Mouse (Mus musculus) embryonic facial prominence, embryonic 10.5 days (tissue): Measurements from ENCODE around the gene Capzb. TPM values are rescaled to one million over a fixed set of nuclear protein-coding genes. Genes with fewer than 3 reads are reported as not detected.

Experiments
- DNase-seq: peaks from one replicate; pipeline ENCODE4 v3.0.0-alpha.2; 2017; ENCODE audit warnings: low spot score
- H3K27ac ChIP-seq: fragments of 300-500 bp; sonication (generic); replicated peaks from 2 replicates; pipeline ENCODE4 v1.5.1; 2016; ENCODE audit warnings: mild to moderate bottlenecking
- H3K27me3 ChIP-seq: fragments of 300-500 bp; sonication (generic); replicated peaks from 2 replicates; pipeline ENCODE4 v1.6.1; 2016; ENCODE audit warnings: low read depth, mild to moderate bottlenecking; ENCODE audit not compliant: poor library complexity, severe bottlenecking
- H3K36me3 ChIP-seq: fragments of 300-500 bp; sonication (generic); replicated peaks from 2 replicates; pipeline ENCODE4 v1.6.1; 2016; ENCODE audit warnings: mild to moderate bottlenecking, moderate library complexity
- H3K4me1 ChIP-seq: fragments of 300-500 bp; sonication (generic); 2 replicates; pipeline ENCODE4 v1.6.1; 2016
- H3K4me3 ChIP-seq: fragments of 300-500 bp; sonication (generic); 2 replicates; pipeline ENCODE4 v1.5.1; 2016; ENCODE audit warnings: mild to moderate bottlenecking, moderate library complexity
- H3K9me3 ChIP-seq: fragments of 300-500 bp; sonication (generic); 2 replicates; pipeline ENCODE4 v1.6.1; 2016; ENCODE audit warnings: mild to moderate bottlenecking
- WGBS: fragments of 180-500 bp; shearing (Covaris S2); methylation state at CpG from one replicate; pipeline ENCODE4 v1.1.7; 2016; 5-methylcytosine and 5-hydroxymethylcytosine counted together
- polyA plus RNA-seq: library from polyadenylated mRNA; unstranded; fragments of >200 nt; fragmentation: Nextera tagmentation; extraction: Ambion mirVana; gene quantifications from 2 replicates; pipeline ENCODE4 v1.2.1, GENCODE M21; 2016

Capzb gene
- polyA plus RNA-seq, result 388 and 409 TPM in 2 replicates

DNA sequence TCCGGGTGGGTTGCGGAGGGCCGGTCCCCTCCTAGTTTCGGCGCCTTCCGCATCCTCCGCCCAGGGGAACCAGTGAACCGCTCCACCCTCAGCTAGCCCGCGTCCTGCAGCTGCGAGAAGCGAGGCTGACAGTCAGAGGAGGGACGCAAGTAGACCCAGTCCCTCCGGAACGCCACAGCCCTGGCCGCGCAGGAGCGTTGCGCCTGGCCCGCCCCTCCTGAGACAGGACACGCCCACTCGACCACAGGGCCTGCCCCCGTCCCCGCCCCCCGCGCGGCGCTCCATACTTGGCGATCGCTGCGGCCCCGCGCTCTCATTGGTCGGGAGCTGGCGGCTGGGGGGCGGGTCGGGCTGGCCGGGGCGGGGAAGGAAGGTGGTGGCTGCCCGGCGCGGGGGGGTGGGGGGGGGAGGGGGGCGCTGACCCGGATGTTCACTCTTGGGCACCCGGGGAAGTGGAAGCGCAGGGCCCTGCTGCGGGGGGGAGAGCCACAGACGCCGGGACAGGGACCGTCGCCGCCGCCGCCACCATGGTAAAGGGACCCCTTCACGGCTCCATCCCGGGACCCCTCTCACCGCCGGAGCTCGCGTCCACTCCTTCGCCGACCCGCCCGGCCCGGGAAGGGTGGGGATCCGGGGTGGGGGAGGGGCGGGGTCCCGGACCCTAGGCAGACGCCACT lies at the start of gene Capzb:
TSS of gene Capzb (plus strand) at position 401 of the 677 bp plus-strand sequence.
- Histone ChIP-seq H3K27me3 (no peaks in the 10 kb centered on the region), H3K4me3 (peak within 1 kb of the TSS; percentile 97), H3K27ac (peak within 1 kb of the TSS; percentile 97), H3K4me1 (peaks cover 58% of the 10 kb centered on the region), H3K36me3 (peaks cover 15% of the 10 kb centered on the region), H3K9me3 (no peaks in the 10 kb centered on the region)
- peak; percentile 100 for DNase-seq
- under 1% methylated on average over 67 of the region's 69 CpGs for WGBS

DNA sequence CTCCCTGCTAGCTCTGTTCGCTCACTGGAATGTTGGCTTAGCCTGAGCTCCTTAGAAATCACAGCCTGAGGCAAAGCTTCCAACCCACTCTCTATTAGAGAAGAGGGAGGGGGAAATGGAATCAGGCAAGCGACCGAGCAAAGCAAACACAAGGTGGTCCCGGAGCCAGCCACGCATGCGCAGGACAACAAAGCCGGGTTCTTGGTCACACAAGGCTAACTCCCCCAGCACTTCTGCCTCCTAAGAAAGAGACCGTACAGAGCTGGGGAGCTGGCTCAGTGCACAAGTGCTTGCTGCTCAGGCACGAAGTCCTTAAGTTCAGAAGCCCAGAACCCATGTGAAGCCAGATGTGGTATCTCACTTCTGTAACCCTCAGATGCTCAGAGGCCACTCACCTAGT lies 49.7 kb upstream of the Capzb start:
- peak; percentile 86 for DNase-seq
- Histone ChIP-seq H3K4me3 (peak overlapping the region; percentile 39), H3K4me1 (peaks cover 29% of the 10 kb centered on the region), H3K27me3 (no peaks in the 10 kb centered on the region), H3K36me3 (no peaks in the 10 kb centered on the region), H3K9me3 (peaks cover 9% of the 10 kb centered on the region), H3K27ac (peak overlapping the region; percentile 83)
- 20% methylated on average over 9 of the region's 9 CpGs for WGBS

DNA sequence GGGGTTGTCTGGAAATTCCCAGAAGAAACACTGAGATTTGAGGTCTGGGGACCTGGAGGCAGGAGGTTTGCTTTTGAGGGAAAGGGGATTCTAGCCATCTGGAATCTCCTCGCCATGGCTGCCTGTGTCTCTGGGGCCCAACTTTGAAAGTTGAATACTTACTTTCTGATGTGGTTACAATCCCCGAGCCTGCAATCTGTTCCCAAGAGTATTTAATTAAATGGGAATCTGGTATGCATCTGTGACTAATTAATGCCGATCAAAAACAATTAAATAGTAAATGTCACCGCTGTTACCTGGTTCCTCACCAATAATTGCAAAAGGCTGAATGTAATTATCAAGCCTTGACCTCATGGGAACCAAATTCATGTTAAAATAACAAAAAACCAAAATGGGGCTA lies 48.1 kb upstream of the Capzb start:
- Histone ChIP-seq H3K27ac (peak overlapping the region; percentile 83), H3K4me1 (peaks cover 29% of the 10 kb centered on the region), H3K36me3 (no peaks in the 10 kb centered on the region), H3K4me3 (no peak overlapping the region), H3K27me3 (no peaks in the 10 kb centered on the region), H3K9me3 (peaks cover 20% of the 10 kb centered on the region)
- 38% methylated on average over 4 of the region's 4 CpGs for WGBS
- DNase-seq, result peak; percentile 56

DNA sequence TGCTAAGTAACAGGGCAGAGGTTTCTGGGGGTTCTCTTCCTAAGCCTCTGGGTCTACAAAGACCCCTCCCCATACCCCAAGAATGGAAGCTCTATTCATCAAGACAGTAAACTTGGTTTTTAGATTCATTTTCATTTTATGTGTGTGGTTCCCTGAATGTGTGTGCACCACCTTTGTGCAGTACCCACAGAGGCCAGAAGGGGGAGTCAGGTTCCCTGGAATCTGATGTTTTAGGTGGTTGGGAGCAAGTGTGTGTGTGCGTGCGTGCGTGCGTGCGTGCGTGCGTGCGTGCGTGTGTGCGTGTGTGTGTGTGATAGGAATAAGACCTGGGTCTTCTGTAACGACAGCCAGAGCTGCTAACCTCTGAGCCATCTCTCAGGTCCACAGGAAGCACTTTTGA lies 47.5 kb upstream of the Capzb start:
- peak overlapping the region; percentile 30; the same call in 1 of the 2 replicates for H3K27ac ChIP-seq
- peak; percentile 73 for DNase-seq

DNA sequence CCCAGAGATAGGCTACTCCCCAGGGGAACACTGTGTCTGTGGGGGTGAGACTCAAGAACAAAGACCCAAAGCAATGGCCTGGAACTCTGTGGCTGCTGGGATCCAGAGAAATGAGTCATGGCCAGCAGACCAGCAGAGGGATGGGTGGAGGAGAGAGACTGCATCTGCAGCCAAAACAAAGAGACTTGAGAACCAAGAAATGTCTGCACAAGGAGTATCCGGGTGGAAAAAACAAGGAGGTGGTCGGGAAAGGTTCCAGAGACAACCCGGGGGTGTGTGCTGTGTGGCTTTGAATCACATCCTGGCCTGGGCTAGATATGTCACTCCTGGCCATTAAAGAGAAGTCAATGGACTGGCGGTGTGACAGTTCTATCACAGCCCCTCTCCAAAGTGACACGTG lies 45.9 kb upstream of the Capzb start:
- WGBS, result 86% methylated on average over 5 of the region's 5 CpGs
- Histone ChIP-seq H3K36me3 (no peaks in the 10 kb centered on the region), H3K27ac (no peak overlapping the region), H3K4me3 (no peak overlapping the region), H3K4me1 (peaks cover 26% of the 10 kb centered on the region), H3K9me3 (peaks cover 32% of the 10 kb centered on the region), H3K27me3 (no peaks in the 10 kb centered on the region)
- no peak for DNase-seq

More for the DNA sequence above, 47.5 kb upstream of the Capzb start:
- H3K27me3 ChIP-seq, result no peaks in the 10 kb centered on the region
- peaks cover 29% of the 10 kb centered on the region for H3K4me1 ChIP-seq
- no peaks in the 10 kb centered on the region for H3K36me3 ChIP-seq
- WGBS, result 91% methylated on average over 11 of the region's 11 CpGs
- H3K4me3 ChIP-seq, result no peak overlapping the region
- peaks cover 26% of the 10 kb centered on the region for H3K9me3 ChIP-seq

DNA sequence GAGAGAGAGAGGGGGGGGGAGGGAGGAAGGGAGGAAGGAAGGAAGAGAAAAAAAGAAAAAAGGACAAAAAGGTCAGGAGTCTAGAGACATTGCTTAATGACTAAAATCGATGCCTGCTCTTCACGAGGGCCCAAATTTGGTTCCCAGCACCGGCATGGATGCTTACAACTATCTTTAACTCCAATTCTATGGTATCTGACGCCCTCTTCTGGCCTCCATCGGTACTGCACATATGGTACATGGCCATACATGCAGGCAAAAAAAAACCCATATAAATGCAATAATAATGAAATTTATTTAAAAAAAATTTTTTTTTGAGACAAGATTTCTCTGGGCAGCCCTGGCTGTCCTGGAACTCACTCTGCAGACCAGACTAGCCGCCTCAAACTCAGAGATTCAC lies 41.3 kb upstream of the Capzb start:
- Histone ChIP-seq H3K27me3 (no peaks in the 10 kb centered on the region), H3K36me3 (no peaks in the 10 kb centered on the region), H3K27ac (no peak overlapping the region), H3K9me3 (peaks cover 32% of the 10 kb centered on the region), H3K4me1 (no peaks in the 10 kb centered on the region), H3K4me3 (no peak overlapping the region)
- 67% methylated on average over 6 of the region's 6 CpGs for WGBS
- DNase-seq, result no peak

DNA sequence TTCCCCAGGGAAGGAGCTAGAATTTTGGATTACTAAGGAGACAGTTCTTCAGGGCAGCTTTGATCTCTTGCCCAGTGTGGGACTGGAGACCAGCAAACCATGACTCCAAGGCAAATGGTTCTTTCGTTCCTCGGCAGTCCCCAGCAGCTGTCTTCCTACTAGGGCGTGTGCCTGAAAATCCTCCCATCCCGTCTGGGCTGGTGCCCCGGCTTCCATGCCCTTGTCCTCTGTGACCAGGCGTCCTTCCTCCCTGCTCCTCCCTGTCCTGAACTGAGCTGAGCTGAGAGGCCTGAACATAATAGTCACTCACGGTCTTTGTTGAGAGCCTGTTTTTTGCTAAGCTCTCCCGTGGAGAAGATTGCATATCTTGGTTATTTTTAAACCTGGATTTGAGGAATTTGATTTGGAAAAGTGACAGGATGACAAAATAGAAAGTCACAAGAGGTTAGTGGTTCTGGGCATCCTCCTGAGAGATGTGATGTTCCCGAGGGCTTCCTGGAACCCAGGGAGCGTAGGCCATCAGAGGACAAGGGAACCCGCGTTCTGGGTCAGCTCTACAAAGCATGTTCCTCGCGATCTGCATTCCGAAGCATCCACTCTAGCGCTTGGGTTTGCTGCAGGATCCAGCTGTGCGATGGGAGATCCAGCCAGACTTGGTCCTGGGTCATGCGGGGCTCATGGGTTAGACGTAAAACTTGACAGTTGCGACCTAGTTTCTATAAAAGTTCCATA lies 38.0 kb upstream of the Capzb start:
- Histone ChIP-seq H3K4me1 (no peaks in the 10 kb centered on the region), H3K9me3 (peaks cover 10% of the 10 kb centered on the region), H3K27me3 (no peaks in the 10 kb centered on the region), H3K27ac (no peak overlapping the region), H3K36me3 (no peaks in the 10 kb centered on the region), H3K4me3 (no peak overlapping the region)
- 86% methylated on average over 20 of the region's 20 CpGs for WGBS
- DNase-seq, result no peak

DNA sequence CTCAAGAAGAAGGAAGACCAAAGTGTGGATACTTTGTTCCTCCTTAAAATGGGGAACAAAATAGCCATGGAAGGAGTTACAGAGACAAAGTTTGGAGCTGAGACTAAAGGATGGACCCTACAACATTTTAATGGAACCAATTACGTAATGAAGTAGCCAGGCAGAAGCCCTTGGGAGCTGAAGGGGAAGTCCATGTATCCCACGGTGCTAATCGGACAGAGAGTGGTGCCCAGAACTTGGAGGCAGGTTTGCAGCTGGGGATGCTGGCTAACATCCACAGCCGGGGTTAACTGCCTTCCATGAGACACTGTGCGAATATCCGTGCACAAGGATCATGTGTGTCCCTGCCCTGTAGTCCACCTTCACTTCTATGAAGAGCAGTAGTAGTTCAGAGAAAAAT lies 36.2 kb upstream of the Capzb start:
- DNase-seq, result no peak
- H3K4me3 ChIP-seq, result no peak overlapping the region
- no peaks in the 10 kb centered on the region for H3K27me3 ChIP-seq
- 88% methylated on average over 6 of the region's 6 CpGs for WGBS
- H3K27ac ChIP-seq, result no peak overlapping the region
- no peaks in the 10 kb centered on the region; the same call in 1 of the 2 replicates for H3K9me3 ChIP-seq
- no peaks in the 10 kb centered on the region for H3K4me1 ChIP-seq
- H3K36me3 ChIP-seq, result no peaks in the 10 kb centered on the region

DNA sequence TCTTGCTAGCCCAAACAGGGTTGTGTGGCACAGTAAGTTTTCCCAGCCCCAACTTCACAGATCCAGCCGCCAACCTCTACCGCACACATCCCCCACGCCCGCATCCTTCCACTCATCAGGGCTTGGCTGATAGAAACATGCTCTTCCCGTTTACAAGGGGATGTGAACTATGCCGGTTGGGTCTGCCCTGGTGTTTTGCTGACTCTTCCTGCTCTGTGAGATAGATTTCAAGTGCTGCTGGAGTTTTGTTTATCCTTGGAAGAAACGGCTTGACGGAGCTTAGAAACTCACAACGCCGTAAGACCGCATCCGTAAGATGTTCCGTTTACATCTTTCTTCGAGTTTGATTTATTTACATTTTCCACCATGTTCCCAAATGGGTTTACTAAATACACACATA lies 34.3 kb upstream of the Capzb start:
- H3K4me3 ChIP-seq, result no peak overlapping the region
- no peak overlapping the region for H3K27ac ChIP-seq
- H3K36me3 ChIP-seq, result no peaks in the 10 kb centered on the region
- no peaks in the 10 kb centered on the region for H3K9me3 ChIP-seq
- no peaks in the 10 kb centered on the region for H3K27me3 ChIP-seq
- no peak for DNase-seq
- 87% methylated on average over 14 of the region's 14 CpGs for WGBS
- H3K4me1 ChIP-seq, result no peaks in the 10 kb centered on the region

DNA sequence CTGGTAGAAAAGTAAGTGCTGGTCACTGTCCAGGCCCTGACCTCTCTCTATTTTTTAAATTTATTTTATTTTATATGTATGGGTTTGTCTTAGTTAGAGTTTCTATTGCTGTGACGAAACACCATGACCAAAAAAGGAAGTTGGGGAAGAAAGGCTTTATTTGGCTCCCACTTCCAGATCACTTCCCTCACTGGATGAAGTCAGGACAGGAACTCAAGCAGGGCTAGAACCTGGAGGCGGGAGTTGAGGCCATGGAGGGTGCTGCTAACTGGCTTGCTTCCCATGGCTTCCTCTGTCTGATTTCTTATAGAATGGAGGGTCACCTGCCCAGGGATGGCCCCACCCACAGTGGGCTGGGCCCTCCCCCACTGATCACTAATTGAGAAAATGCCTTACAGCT lies 31.6 kb upstream of the Capzb start:
- H3K36me3 ChIP-seq, result no peaks in the 10 kb centered on the region
- H3K9me3 ChIP-seq, result no peaks in the 10 kb centered on the region
- 80% methylated on average over 2 of the region's 2 CpGs for WGBS
- no peak overlapping the region for H3K4me3 ChIP-seq
- DNase-seq, result no peak
- no peaks in the 10 kb centered on the region for H3K27me3 ChIP-seq
- no peaks in the 10 kb centered on the region for H3K4me1 ChIP-seq
- no peak overlapping the region for H3K27ac ChIP-seq

DNA sequence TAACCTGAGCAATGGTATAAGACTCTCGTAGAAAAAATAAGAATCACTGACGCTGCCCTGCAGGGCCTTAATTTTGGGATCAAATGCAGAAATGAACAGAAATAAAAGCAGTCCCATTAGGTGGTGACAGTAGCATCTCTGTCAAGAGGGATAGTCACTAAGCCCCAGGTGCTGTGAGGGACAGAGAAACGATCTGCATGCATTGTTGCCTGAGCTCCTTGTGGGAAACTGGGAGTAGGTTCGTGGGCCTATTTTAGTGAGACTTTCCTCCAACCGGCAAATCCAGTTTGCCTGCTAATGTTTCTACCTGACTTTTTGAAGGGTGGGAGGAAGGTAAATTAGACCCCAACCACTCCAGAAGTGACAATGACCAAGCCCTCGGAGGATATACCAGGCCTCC lies 28.6 kb upstream of the Capzb start:
- no peak for DNase-seq
- Histone ChIP-seq H3K4me1 (peaks cover 10% of the 10 kb centered on the region), H3K27ac (no peak overlapping the region), H3K27me3 (no peaks in the 10 kb centered on the region), H3K9me3 (no peaks in the 10 kb centered on the region), H3K36me3 (no peaks in the 10 kb centered on the region), H3K4me3 (no peak overlapping the region)
- 90% methylated on average over 6 of the region's 6 CpGs for WGBS

DNA sequence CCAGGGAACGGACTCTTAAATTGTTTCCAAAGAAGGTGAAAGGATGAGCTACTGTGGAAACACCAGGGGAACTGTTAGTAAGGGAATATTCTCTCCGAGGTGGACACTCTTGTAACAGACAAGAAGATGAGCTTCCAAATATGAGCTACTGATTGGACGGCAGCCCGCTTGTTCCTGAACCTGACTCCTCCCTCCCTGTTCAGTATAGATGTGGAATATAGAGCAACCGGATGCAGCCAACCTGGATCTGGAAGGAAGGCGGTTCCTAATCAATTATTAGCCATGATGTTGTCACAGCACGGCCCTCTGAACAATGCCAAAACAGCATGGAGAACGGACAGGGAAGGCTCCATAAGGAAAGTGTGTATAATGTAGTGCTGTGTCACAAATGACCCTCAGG lies 27.4 kb upstream of the Capzb start:
- Histone ChIP-seq H3K4me1 (peaks cover 22% of the 10 kb centered on the region), H3K4me3 (no peak overlapping the region), H3K9me3 (no peaks in the 10 kb centered on the region), H3K36me3 (no peaks in the 10 kb centered on the region), H3K27me3 (no peaks in the 10 kb centered on the region), H3K27ac (no peak overlapping the region)
- WGBS, result 90% methylated on average over 8 of the region's 8 CpGs
- no peak for DNase-seq

DNA sequence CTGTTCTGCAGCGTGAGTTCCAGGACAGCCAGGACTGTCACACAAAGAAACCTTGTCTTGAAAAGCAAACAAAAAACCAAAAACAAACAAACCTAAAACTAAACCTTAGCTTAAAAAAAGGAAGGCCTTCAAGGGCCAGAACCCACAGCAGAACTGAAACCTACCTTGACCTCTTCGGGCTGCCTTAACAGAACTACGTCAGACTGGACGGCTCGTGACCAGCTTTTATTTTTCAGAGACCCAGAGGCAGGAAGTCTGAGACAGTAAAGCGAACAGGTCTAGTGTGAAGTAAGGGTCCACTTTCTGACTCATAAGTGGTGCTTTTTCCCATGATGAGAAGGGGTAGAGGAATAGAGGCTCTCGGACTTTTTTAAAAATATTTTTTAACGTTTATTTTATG lies 26.5 kb upstream of the Capzb start:
- H3K27ac ChIP-seq, result no peak overlapping the region
- no peak overlapping the region for H3K4me3 ChIP-seq
- no peak for DNase-seq
- H3K36me3 ChIP-seq, result no peaks in the 10 kb centered on the region
- no peaks in the 10 kb centered on the region for H3K9me3 ChIP-seq
- peaks cover 22% of the 10 kb centered on the region for H3K4me1 ChIP-seq
- 83% methylated on average over 8 of the region's 8 CpGs for WGBS
- H3K27me3 ChIP-seq, result no peaks in the 10 kb centered on the region
